Mouse (Mus musculus) ZHBTc4 (cell line): Measurements from ENCODE around the gene Pnkd.

ENCODE experiments used
- DNase-seq: peaks from one replicate; pipeline ENCODE4 v3.0.0-alpha.2; 2011; ENCODE audit warnings: low read depth, low spot score

Pnkd gene

DNA sequence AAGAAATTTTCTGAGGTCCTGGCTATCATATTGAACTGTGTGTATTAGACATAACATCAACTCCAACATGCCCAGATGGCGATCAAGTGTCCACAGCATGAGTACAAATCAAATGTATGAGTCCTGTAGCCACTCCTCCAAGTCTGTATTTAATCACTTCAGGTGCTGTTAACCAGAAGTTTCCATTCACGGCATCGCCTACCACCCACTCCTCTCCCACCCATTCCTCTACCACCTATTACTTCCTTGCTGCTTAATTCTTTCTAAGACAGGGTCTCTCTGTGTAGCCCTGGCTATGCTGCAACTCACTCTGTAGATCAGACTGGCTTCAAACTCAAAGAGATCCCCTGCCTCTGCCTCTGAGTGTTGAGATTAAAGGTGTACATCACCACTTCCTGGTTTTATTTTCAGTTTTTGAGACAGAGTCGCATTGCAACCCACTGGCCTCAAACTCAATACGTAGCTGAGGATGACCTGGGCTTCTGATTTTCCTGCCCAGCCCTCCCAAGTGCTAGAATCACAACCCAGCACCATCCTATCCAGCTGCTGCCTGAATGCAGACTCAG is 75.3 kb downstream of the Pnkd start:
- DNase-seq = no peak

- peak; percentile 95 for DNase-seq
Measured at GRCm38 (mm10) chr1:74361812-74362211, 77.1 kb downstream of the Pnkd start, which contains the start of gene Catip. Catip (plus strand) TSS chr1:74362108.

GRCm38 (mm10) chr1:74362325-74363229 is 77.8 kb downstream of the Pnkd start:
- no peak for DNase-seq

GRCm38 (mm10) chr1:74363437-74363836 is 78.7 kb downstream of the Pnkd start:
- no peak for DNase-seq

DNA sequence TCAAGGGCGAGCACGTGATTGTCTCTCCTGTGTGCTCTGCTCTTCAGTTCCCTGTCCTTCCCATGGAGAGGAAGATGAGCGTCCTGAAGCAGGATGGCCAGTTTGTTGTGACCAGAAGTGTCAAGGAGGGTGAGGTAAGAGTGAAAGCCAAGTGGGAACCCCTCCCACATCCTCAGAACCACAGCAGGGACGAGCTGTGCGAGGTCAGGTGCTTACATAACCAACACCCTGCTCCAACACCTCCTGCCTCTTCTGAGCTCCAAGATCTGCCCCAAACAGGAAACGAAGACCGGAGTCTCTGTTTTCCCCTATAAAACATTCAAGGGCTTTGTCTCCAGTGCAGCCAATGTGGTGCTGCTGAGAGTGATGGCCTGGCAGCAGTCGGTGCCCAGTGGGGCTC is 79.5 kb downstream of the Pnkd start:
- peak; percentile 58 for DNase-seq

GRCm38 (mm10) chr1:74367886-74368645 is 83.3 kb downstream of the Pnkd start:
- DNase-seq = peak; percentile 63

DNA sequence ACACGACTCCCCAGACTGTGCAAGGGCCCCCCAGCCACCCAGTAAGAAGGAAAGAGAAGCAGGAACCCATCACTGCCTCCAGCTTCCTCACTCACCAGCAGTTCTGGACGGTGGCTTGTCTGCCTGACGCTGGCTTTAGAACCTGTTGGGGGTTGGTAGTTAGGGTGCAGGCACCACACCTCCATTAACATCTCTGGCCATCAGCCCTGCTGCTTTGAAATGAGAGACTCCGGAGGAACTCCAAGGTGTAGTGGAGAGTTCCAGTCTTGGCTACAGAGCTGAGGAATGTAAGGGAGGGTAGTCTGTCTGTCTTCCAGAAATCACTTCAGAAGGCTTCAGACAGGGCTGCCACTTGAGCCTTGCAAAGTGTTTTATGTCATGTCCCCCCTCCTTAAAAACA is 85.3 kb downstream of the Pnkd start:
- peak; percentile 57 for DNase-seq

DNA sequence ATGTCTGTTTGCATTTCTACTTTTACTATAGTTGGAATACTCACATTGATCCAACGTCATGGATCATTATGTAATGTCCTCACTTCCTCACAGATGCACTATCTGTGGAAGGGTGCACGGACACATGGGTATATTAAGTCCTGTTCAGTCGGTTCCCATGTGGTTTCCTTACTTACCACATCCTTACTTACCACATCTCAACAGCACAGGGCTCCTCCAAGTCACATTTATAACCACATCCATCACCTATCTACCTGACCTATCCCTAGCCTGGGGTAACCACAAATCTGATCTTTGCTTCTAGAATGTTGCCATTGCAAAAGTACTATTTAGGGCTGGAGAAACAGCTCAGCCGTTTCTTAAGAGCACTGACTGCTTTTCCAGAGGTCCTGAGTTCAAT is 88.6 kb downstream of the Pnkd start:
- DNase-seq = no peak

- no peak for DNase-seq
Measured at GRCm38 (mm10) chr1:74374980-74375379, 90.2 kb downstream of the Pnkd start, which contains the start of gene Slc11a1. Slc11a1 (plus strand) TSS chr1:74375195.

- no peak for DNase-seq
Measured at GRCm38 (mm10) chr1:74375561-74375960, 90.8 kb downstream of the Pnkd start.

DNA sequence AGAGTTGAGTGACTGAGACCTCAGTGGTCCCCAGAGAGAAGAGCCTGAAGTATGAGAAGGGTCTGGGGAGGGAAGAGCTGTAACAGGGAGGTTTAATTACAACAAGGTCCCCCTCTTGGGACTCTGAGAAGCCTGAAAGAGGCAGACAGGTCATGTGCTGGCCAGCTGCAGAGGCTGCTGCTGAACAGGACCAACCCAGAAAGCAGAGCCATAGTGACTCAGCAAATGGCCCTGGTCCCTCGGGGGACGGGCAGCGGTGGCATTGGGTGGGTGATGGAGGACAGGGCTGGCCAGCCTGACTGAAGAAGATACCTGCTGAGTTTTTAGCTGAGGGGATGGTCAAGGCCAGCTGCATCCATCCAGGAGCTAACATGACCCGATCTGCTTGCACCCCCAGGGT is 91.7 kb downstream of the Pnkd start:
- no peak for DNase-seq

GRCm38 (mm10) chr1:74379058-74379504 is 94.4 kb downstream of the Pnkd start:
- DNase-seq = no peak

DNA sequence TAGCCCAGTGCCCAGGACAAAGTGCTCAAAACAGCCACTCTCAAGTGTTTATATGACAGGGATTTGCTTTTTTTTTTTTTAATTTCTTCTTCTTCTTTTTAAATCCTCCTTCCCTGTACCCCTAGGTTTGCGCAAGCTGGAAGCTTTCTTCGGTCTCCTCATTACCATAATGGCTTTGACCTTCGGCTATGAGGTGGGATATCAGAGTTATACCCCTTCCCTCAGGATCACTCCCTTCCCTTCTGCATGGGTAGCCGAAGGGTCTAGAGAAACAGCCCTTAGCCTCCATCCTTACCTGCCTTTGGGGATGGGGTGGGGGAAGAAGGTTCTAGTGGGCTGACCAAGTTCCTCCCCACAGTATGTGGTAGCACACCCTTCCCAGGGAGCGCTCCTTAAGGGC is 95.8 kb downstream of the Pnkd start:
- no peak for DNase-seq

- no peak for DNase-seq
Measured at GRCm38 (mm10) chr1:74381588-74382021, 96.9 kb downstream of the Pnkd start.

GRCm38 (mm10) chr1:74383385-74383784 is 98.7 kb downstream of the Pnkd start:
- DNase-seq = no peak

DNA sequence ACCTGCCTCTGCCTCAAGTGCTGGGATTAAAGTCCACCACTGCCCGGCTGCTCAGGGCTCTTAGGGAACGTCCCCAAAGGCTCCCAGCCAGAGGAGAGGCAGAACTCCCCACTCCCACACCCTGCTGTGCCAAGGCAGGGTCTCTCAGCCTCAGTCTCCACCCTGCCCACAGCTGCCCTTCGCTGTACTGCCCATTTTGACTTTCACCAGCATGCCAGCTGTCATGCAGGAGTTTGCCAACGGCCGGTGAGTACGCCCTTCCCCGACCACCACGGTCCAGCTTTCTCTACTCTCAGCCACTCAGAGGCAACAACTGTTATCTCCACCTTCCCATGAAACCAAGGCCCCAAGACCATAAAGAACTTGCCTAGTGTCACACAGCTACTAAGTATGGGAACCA is 99.8 kb downstream of the Pnkd start:
- DNase-seq = no peak

- no peak for DNase-seq
Measured at GRCm38 (mm10) chr1:74385064-74385463, 100.3 kb downstream of the Pnkd start.

DNA sequence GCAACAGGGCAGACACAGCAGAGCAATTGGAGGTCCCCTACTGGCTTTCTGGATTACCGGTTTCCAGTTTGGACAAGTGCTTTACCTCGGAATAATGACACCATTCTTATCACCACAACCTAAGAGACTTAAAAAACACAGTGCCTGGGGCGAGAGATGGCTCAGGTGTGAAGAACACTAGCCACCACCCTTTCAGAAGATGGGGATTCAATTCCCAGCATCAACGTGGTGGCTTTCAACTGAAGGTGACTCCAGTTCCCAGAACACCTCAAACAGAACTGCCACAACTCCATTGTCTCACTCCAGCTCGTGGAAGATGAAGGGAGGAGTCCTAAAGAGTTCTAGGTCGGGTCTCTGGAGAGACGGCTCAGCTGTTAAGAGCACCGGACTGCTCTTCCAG is 100.8 kb downstream of the Pnkd start:
- peak; percentile 73 for DNase-seq

- no peak for DNase-seq
Measured at GRCm38 (mm10) chr1:74386363-74386713, 101.6 kb downstream of the Pnkd start.

DNA sequence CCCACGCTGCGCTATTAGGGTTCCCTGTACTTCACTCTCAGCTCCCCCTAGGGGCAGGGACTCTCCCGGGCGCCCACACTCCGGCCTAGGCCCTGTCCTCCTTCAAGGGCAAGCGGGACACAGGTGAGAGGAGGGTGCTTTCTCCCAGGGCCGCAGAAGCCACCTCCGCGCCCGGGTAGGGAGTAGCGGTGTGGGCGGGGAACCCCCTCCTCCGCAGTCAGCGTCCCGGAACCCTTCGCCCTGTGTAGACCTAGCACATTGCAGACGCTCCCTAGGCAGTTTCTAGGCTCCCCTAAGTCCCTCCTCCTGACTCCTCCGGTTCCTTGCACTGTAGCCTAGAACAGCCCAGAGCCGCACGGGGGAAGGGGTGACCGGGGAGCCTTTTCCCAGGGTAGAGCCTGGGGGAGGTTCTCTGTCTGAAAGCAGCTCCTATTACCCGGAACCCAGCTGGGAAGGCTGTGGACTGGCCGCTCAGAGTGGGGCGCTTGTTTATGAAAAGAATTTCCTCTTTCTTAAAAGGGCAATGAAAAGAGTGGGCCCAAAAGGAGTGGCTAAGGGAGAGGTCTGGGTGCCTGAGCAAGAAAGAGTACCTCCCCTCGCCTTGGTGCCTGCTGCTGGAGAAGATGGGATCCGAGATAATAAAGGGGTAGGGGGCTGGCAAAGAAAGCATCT is 102.1 kb downstream of the Pnkd start:
- peak; percentile 97 for DNase-seq

DNA sequence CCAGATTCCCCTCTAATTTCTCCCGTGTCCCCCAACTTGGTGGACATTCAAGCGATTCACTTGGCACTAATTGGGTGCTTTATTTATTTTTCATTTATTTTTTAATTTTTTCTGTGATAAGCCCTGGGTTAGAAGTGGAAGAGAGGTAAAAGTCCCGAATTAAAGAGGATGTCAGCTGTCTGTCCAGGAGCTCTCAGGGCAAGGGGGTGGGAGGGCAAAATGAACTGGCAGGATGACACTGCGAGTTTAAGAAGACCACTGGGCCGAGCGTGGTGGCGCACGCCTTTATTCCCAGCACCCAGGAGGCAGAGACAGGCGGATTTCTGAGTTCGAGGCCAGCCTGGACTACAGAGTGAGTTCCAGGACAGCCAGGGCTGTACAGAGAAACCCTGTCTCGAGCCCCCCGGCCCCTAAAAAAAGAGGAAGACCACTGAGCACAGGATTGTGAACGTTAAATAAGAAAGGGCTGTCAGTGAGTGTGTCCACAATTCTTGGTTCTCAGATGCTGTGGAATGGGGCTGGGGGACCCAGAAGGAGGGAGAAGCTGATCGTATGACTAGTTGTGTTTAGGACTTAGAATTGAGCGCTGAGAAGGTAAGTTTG is 102.8 kb downstream of the Pnkd start:
- no peak for DNase-seq
